Mouse (Mus musculus): ENCODE measurements around the gene Ccdc54.

GRCm38 (mm10) chr16:50588191-50588590 lies 2.8 kb downstream of the Ccdc54 start:
- TF ChIP-seq TCF12 (IDR thresholded peaks at IDR 0.05; ENCODE audit: insufficient read depth, poor library complexity, severe bottlenecking) (no peak), MYOD1 (IDR thresholded peaks at IDR 0.05; ENCODE audit: control insufficient read depth in 1 of 3, insufficient read length in 2 of 3, low read depth in 2 of 3) (no peak)
